Comparison of ENCODE assay signal across 23 mouse cellular contexts in the genomic region with DNA sequence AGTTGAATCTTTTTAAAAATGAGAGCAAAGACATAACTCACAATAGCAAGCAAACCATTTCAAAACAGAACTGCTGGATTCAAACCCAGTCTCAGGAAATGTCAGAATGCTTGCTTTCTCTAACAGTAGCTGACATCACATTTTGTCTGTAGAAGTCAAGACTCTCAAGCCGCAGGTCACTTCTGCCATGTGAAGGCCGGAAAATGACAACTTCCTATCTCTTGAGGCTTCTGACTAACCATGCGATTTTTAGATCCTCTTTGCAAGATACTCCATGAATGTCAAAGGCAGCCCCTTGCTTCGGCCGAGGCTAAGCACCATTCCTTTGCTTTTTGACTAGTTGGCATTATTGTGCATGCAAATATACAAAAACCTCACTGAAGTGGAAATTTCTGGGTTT.
A peak's percentile ranks its signal among the peaks of the same experiment; 100 is the strongest.
DNase-seq lines count a peak whose midpoint lies in the region; ATAC-seq and TF ChIP-seq lines count a peak whose summit lies in the region.
"Had no signal": no experiment of that assay in that cellular context is flagged by ENCODE, and none has a peak within 500 bp of the region (broad histone marks: within the 10 kb centered on the region; RNA-seq: fewer than 3 reads in every experiment).

No protein-coding gene starts in this region.

- H3K27me3 ChIP-seq in kidney, adult 2 months (replicated peaks; ENCODE audit: control insufficient read depth, insufficient read depth, low read length), result no peaks in the 10 kb centered on the region
- no peaks in the 10 kb centered on the region for H3K27me3 ChIP-seq in kidney, embryonic 14.5 days (ENCODE audit: control insufficient read depth, insufficient read depth, low read length)
- H3K27me3 ChIP-seq in thymus, adult 2 months (ENCODE audit: control insufficient read depth, insufficient read depth, low read length), result no peaks in the 10 kb centered on the region
- H3K27me3 ChIP-seq in splenic B cell, adult 2 months (ENCODE audit: control insufficient read depth, insufficient read depth, low read length, poor library complexity, severe bottlenecking), result no peaks in the 10 kb centered on the region
- H3K27me3 ChIP-seq: forebrain, embryonic 13.5 days; limb, embryonic 12.5 days; neural tube, embryonic 13.5 days had no signal

- no peak for TF ChIP-seq CTCF in kidney, adult 2 months (conservative IDR thresholded peaks at IDR 0.05; ENCODE audit: insufficient read depth, insufficient read length, low read depth, low read length)
- TF ChIP-seq CTCF in thymus, adult 2 months (IDR thresholded peaks at IDR 0.05; ENCODE audit: borderline replicate concordance, control insufficient read depth, extremely low read depth, insufficient read depth, low read length, poor library complexity), result no peak

- H3K9ac ChIP-seq in kidney, embryonic 14.5 days (ENCODE audit: low read depth, low read length), result no peak overlapping the region
- H3K9ac ChIP-seq: forebrain, embryonic 13.5 days; limb, embryonic 12.5 days; liver, embryonic 14.5 days; midbrain, embryonic 12.5 days; neural tube, embryonic 13.5 days had no signal

- peak; percentile 24 for DNase-seq in kidney, adult 2 months
- no peak for DNase-seq in thymus, adult 2 months
- no peak for DNase-seq in thymus, adult 18-20 months
- DNase-seq in splenic B cell, adult 2 months (ENCODE audit: low read depth, low spot score), result peak; percentile 82
- no peak for DNase-seq in adrenal gland, adult 2 months
- no peak for DNase-seq in cerebellum, postnatal 25 days
- DNase-seq: adrenal gland, postnatal 14 days; cerebellum, adult 18-20 months; gastrocnemius, postnatal 14 days; heart, adult 2 months; heart, postnatal 4 days; lung, postnatal 14 days; right cerebral cortex, postnatal 14 days had no signal

- H3K27ac ChIP-seq in kidney, adult 2 months (ENCODE audit: insufficient read depth, low read depth, low read length), result no peak overlapping the region
- H3K27ac ChIP-seq in kidney, embryonic 14.5 days (ENCODE audit: low read depth, low read length), result no peak overlapping the region
- H3K27ac ChIP-seq in thymus, adult 2 months (ENCODE audit: control insufficient read depth, insufficient read depth, low read length), result 0 out of 2 replicates have a peak overlapping the region, but pooled peaks have one; percentile 37
- peak overlapping the region; percentile 88 for H3K27ac ChIP-seq in macrophage
- H3K27ac ChIP-seq: forebrain, embryonic 13.5 days; heart, adult 2 months; kidney, postnatal 0 days; limb, embryonic 12.5 days; liver, embryonic 14.5 days; midbrain, embryonic 12.5 days; neural tube, embryonic 13.5 days had no signal

- no peak for ATAC-seq in kidney, embryonic 14.5 days (ENCODE audit: low FRiP score, low TSS enrichment)
- ATAC-seq: forebrain, embryonic 13.5 days; hindbrain, embryonic 16.5 days; intestine, postnatal 0 days had no signal

- H3K36me3 ChIP-seq in kidney, adult 2 months (ENCODE audit: control insufficient read depth, insufficient read depth, low read length), result no peaks in the 10 kb centered on the region
- H3K36me3 ChIP-seq in kidney, embryonic 14.5 days (ENCODE audit: control insufficient read depth, insufficient read depth, low read length), result no peaks in the 10 kb centered on the region
- no peaks in the 10 kb centered on the region for H3K36me3 ChIP-seq in thymus, adult 2 months (ENCODE audit: control insufficient read depth, insufficient read depth, low read length)
- no peaks in the 10 kb centered on the region for H3K36me3 ChIP-seq in macrophage (ENCODE audit: inconsistent target)
- no peaks in the 10 kb centered on the region for H3K36me3 ChIP-seq in splenic B cell, adult 2 months (ENCODE audit: control insufficient read depth, insufficient read depth, low read length, poor library complexity, severe bottlenecking)
- H3K36me3 ChIP-seq: limb, embryonic 12.5 days; midbrain, embryonic 12.5 days; neural tube, embryonic 13.5 days had no signal

- 0 out of 2 replicates have a peak, but pooled peaks cover 6% of the 10 kb centered on the region for H3K4me1 ChIP-seq in kidney, adult 2 months (ENCODE audit: control insufficient read depth, insufficient read depth, low read length)
- H3K4me1 ChIP-seq in kidney, embryonic 14.5 days (ENCODE audit: control insufficient read depth, insufficient read depth, low read length), result no peaks in the 10 kb centered on the region
- H3K4me1 ChIP-seq in thymus, adult 2 months (replicated peaks; ENCODE audit: control insufficient read depth, insufficient read depth, low read length), result peaks cover 32% of the 10 kb centered on the region
- H3K4me1 ChIP-seq: forebrain, embryonic 13.5 days; limb, embryonic 12.5 days; midbrain, embryonic 12.5 days; neural tube, embryonic 13.5 days had no signal

- no peak overlapping the region for H3K4me2 ChIP-seq in kidney, embryonic 14.5 days (replicated peaks; ENCODE audit: low read depth, low read length)
- H3K4me2 ChIP-seq: forebrain, embryonic 13.5 days; limb, embryonic 12.5 days; midbrain, embryonic 12.5 days; neural tube, embryonic 13.5 days had no signal

- H3K4me3 ChIP-seq in kidney, adult 2 months (ENCODE audit: insufficient read depth, low read depth, low read length), result no peak overlapping the region
- H3K4me3 ChIP-seq in kidney, embryonic 14.5 days (ENCODE audit: low read length), result no peak overlapping the region
- no peak overlapping the region for H3K4me3 ChIP-seq in thymus, adult 2 months (ENCODE audit: control insufficient read depth, insufficient read depth, low read length)
- no peak overlapping the region for H3K4me3 ChIP-seq in macrophage (ENCODE audit: inconsistent target)
- H3K4me3 ChIP-seq: forebrain, embryonic 13.5 days; heart, adult 2 months; limb, embryonic 12.5 days; midbrain, embryonic 12.5 days; neural tube, embryonic 13.5 days had no signal

- no peaks in the 10 kb centered on the region for H3K79me2 ChIP-seq in macrophage (ENCODE audit: inconsistent target)

- WGBS in kidney, adult 2 months, result 90% methylated on average over 5 of the region's 5 CpGs
- WGBS in kidney, embryonic 14.5 days, result 92% methylated on average over 5 of the region's 5 CpGs
- whole genome bisulfite sequencing in thymus, adult 2 months, result 31% methylated on average over 5 of the region's 5 CpGs
- 14% methylated on average over 5 of the region's 5 CpGs for WGBS in macrophage (ENCODE audit: missing documents)

- TF ChIP-seq POLR2A in kidney, adult 2 months (IDR thresholded peaks at IDR 0.05; ENCODE audit: low read depth, low read length), result no peak
- no peak for TF ChIP-seq POLR2A in thymus, adult 2 months (IDR thresholded peaks at IDR 0.05; ENCODE audit: control insufficient read depth, extremely low read depth, insufficient read depth, low read length, poor library complexity)

- 0 out of 2 replicates have a peak, but pooled peaks cover 4% of the 10 kb centered on the region for H3K9me3 ChIP-seq in kidney, embryonic 14.5 days (ENCODE audit: control insufficient read depth, low read length)

Comparison
In these comparisons a context has a peak if more than half of its experiments do, and no peak if none do; other contexts are left out.
1. DNase-seq: peak in kidney, adult 2 months (single experiment) and splenic B cell, adult 2 months (single experiment); none in thymus, adult 2 months (single experiment), thymus, adult 18-20 months (0 of 2), adrenal gland, adult 2 months (single experiment) and cerebellum, postnatal 25 days (0 of 2).
2. H3K27ac ChIP-seq: peak in thymus, adult 2 months (single experiment) and macrophage (single experiment); none in kidney, adult 2 months (single experiment) and kidney, embryonic 14.5 days (single experiment).